Mouse (Mus musculus): ENCODE results near the gene Ezh1.

GRCm38 (mm10) chr11:101262272-101262967 is 36.2 kb upstream of the Ezh1 start:
- TF ChIP-seq CTCF (conservative IDR thresholded peaks at IDR 0.05; ENCODE audit: insufficient read depth, insufficient read length, low read depth, low read length) (no peak), POLR2A (IDR thresholded peaks at IDR 0.05; ENCODE audit: low read depth, low read length) (no peak)
